Mouse (Mus musculus): ENCODE measurements around the gene Gbp9.
A peak's percentile ranks its signal among the peaks of the same experiment; 100 is the strongest.

Gene Gbp9

DNA sequence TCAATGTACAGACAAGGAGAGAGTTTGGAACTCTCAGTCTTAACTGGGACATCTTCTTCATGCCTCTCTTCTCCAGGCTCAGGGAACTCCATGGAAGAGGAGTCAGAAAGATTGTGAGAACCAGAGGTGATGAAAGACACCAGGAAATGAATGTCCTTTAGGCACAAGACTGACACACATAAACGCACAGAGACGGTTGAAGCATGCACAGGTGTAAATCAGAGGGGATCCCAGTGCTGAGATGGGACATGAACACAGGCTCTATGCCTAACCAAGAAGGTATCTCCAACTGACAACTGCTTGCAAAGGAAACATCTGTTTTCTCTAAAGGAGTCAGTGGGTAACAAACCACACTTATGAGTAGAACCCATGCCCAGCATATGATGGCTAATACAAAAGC lies 79.1 kb downstream of the Gbp9 start:
- DNase-seq (ENCODE audit: low spot score in 2 of 2): no peak

- no peak for DNase-seq (ENCODE audit: low spot score in 2 of 2)
These were observed 84.1 kb downstream of the Gbp9 start for GRCm38 (mm10) chr5:105055279-105055678.

GRCm38 (mm10) chr5:105053471-105054169 lies 85.7 kb downstream of the Gbp9 start:
- peak in 1 of 2 experiments; percentile 24 for DNase-seq (ENCODE audit: low spot score in 2 of 2)

- peak in 1 of 2 experiments; percentile 21 for DNase-seq (ENCODE audit: low spot score in 2 of 2)
These were observed 107.0 kb downstream of the Gbp9 start for GRCm38 (mm10) chr5:105032362-105032761.
